Mouse (Mus musculus): ENCODE measurements around the gene Taf1b. TPM values are rescaled to one million over a fixed set of nuclear protein-coding genes. Genes with fewer than 3 reads are reported as not detected.

Gene Taf1b
- polyA plus RNA-seq, 1 experiment from 2014 or later: 42.1 TPM

- H3K4me3 ChIP-seq: no peak overlapping the region
- no peaks in the 10 kb centered on the region for H3K27me3 ChIP-seq
- H3K4me1 ChIP-seq: no peaks in the 10 kb centered on the region
- H3K27ac ChIP-seq (replicated peaks): no peak overlapping the region
- no peaks in the 10 kb centered on the region for H3K9me3 ChIP-seq
- no peaks in the 10 kb centered on the region for H3K36me3 ChIP-seq
- H3K9ac ChIP-seq (replicated peaks): no peak overlapping the region
- 76% methylated on average over 7 of the region's 7 CpGs for whole genome bisulfite sequencing
- H3K4me2 ChIP-seq (replicated peaks): no peak overlapping the region
- ATAC-seq (replicated peaks): no peak
Observed at GRCm38 (mm10) chr12:24586193-24586592, 88.0 kb downstream of the Taf1b start.

- H3K4me1 ChIP-seq: 0 out of 2 replicates have a peak, but pooled peaks cover 4% of the 10 kb centered on the region
- H3K27ac ChIP-seq (replicated peaks): no peak overlapping the region
- WGBS: 73% methylated on average over 7 of the region's 7 CpGs
- H3K9ac ChIP-seq (replicated peaks): no peak overlapping the region
- no peaks in the 10 kb centered on the region for H3K9me3 ChIP-seq
- H3K4me2 ChIP-seq (replicated peaks): no peak overlapping the region
- ATAC-seq (replicated peaks): no peak
- no peak overlapping the region for H3K4me3 ChIP-seq
- no peaks in the 10 kb centered on the region for H3K27me3 ChIP-seq
- no peaks in the 10 kb centered on the region for H3K36me3 ChIP-seq
Observed at GRCm38 (mm10) chr12:24590371-24590770, 92.2 kb downstream of the Taf1b start.

- no peak overlapping the region for H3K4me3 ChIP-seq
- 0 out of 2 replicates have a peak, but pooled peaks cover 4% of the 10 kb centered on the region for H3K4me1 ChIP-seq
- no peak overlapping the region for H3K4me2 ChIP-seq (replicated peaks)
- no peaks in the 10 kb centered on the region for H3K9me3 ChIP-seq
- no peak for ATAC-seq (replicated peaks)
- no peaks in the 10 kb centered on the region for H3K36me3 ChIP-seq
- WGBS: 79% methylated on average over 9 of the region's 9 CpGs
- H3K27me3 ChIP-seq: no peaks in the 10 kb centered on the region
- no peak overlapping the region for H3K27ac ChIP-seq (replicated peaks)
- H3K9ac ChIP-seq (replicated peaks): no peak overlapping the region
Observed at GRCm38 (mm10) chr12:24592055-24592454, 93.9 kb downstream of the Taf1b start.

- WGBS: 25% methylated on average over 22 of the region's 22 CpGs
- Histone ChIP-seq H3K27ac (replicated peaks) (no peak overlapping the region), H3K27me3 (no peaks in the 10 kb centered on the region), H3K4me1 (0 out of 2 replicates have a peak, but pooled peaks cover 4% of the 10 kb centered on the region), H3K4me2 (replicated peaks) (peak overlapping the region; percentile 25), H3K9ac (replicated peaks) (no peak overlapping the region), H3K36me3 (no peaks in the 10 kb centered on the region), H3K4me3 (no peak overlapping the region), H3K9me3 (no peaks in the 10 kb centered on the region)
- ATAC-seq (replicated peaks): no peak
Observed at GRCm38 (mm10) chr12:24592956-24593672, 95.0 kb downstream of the Taf1b start.

- no peak overlapping the region for H3K27ac ChIP-seq (replicated peaks)
- H3K4me3 ChIP-seq: no peak overlapping the region
- 0 out of 2 replicates have a peak, but pooled peaks cover 4% of the 10 kb centered on the region for H3K4me1 ChIP-seq
- no peaks in the 10 kb centered on the region for H3K27me3 ChIP-seq
- H3K4me2 ChIP-seq (replicated peaks): no peak overlapping the region
- no peak overlapping the region for H3K9ac ChIP-seq (replicated peaks)
- no peaks in the 10 kb centered on the region for H3K9me3 ChIP-seq
- ATAC-seq (replicated peaks): no peak
- WGBS: 84% methylated on average over 6 of the region's 6 CpGs
- no peaks in the 10 kb centered on the region for H3K36me3 ChIP-seq
Observed at GRCm38 (mm10) chr12:24597376-24597775, 99.2 kb downstream of the Taf1b start.

- WGBS: 56% methylated on average over 8 of the region's 8 CpGs
- no peak overlapping the region for H3K4me2 ChIP-seq (replicated peaks)
- no peaks in the 10 kb centered on the region for H3K9me3 ChIP-seq
- ATAC-seq (replicated peaks): no peak
- no peak overlapping the region for H3K27ac ChIP-seq (replicated peaks)
- H3K9ac ChIP-seq (replicated peaks): no peak overlapping the region
- no peaks in the 10 kb centered on the region for H3K4me1 ChIP-seq
- H3K4me3 ChIP-seq: no peak overlapping the region
- no peaks in the 10 kb centered on the region for H3K36me3 ChIP-seq
- H3K27me3 ChIP-seq: no peaks in the 10 kb centered on the region
Observed at GRCm38 (mm10) chr12:24599366-24599895, 101.3 kb downstream of the Taf1b start.

GRCm38 (mm10) chr12:24600074-24600473, 101.9 kb downstream of the Taf1b start:
- Histone ChIP-seq H3K9ac (replicated peaks) (no peak overlapping the region), H3K27me3 (no peaks in the 10 kb centered on the region), H3K9me3 (no peaks in the 10 kb centered on the region), H3K4me3 (no peak overlapping the region), H3K36me3 (no peaks in the 10 kb centered on the region), H3K4me1 (no peaks in the 10 kb centered on the region), H3K27ac (replicated peaks) (no peak overlapping the region), H3K4me2 (replicated peaks) (no peak overlapping the region)
- 86% methylated on average over 7 of the region's 7 CpGs for WGBS
- no peak for ATAC-seq (replicated peaks)

GRCm38 (mm10) chr12:24600806-24601205, 102.6 kb downstream of the Taf1b start:
- Histone ChIP-seq H3K4me3 (no peak overlapping the region), H3K4me2 (replicated peaks) (no peak overlapping the region), H3K9ac (replicated peaks) (no peak overlapping the region), H3K27me3 (no peaks in the 10 kb centered on the region), H3K36me3 (no peaks in the 10 kb centered on the region), H3K4me1 (no peaks in the 10 kb centered on the region), H3K9me3 (no peaks in the 10 kb centered on the region), H3K27ac (replicated peaks) (no peak overlapping the region)
- ATAC-seq (replicated peaks): peak; percentile 89
- 3% methylated on average over 9 of the region's 9 CpGs for WGBS

GRCm38 (mm10) chr12:24603266-24603665, 105.1 kb downstream of the Taf1b start:
- WGBS: 42% methylated on average over 2 of the region's 2 CpGs
- ATAC-seq (replicated peaks): 0 out of 2 replicates have a peak, but pooled peaks have one; percentile 32
- no peaks in the 10 kb centered on the region for H3K27me3 ChIP-seq

GRCm38 (mm10) chr12:24606166-24606565, 108.0 kb downstream of the Taf1b start:
- Histone ChIP-seq H3K9ac (replicated peaks) (no peak overlapping the region), H3K4me2 (replicated peaks) (no peak overlapping the region), H3K27me3 (no peaks in the 10 kb centered on the region), H3K9me3 (no peaks in the 10 kb centered on the region), H3K36me3 (no peaks in the 10 kb centered on the region), H3K4me3 (no peak overlapping the region), H3K4me1 (peaks cover 4% of the 10 kb centered on the region; the same call in 1 of the 2 replicates), H3K27ac (replicated peaks) (no peak overlapping the region)
- WGBS: 31% methylated on average over 10 of the region's 10 CpGs
- no peak for ATAC-seq (replicated peaks)

More at GRCm38 (mm10) chr12:24603266-24603665, 105.1 kb downstream of the Taf1b start:
- Histone ChIP-seq H3K9me3 (no peaks in the 10 kb centered on the region), H3K9ac (replicated peaks) (no peak overlapping the region), H3K36me3 (no peaks in the 10 kb centered on the region), H3K4me1 (peaks cover 4% of the 10 kb centered on the region; the same call in 1 of the 2 replicates), H3K27ac (replicated peaks) (no peak overlapping the region), H3K4me3 (no peak overlapping the region), H3K4me2 (replicated peaks) (no peak overlapping the region)

Data from forebrain, embryonic 15.5 days (tissue).